In the genomic region with DNA sequence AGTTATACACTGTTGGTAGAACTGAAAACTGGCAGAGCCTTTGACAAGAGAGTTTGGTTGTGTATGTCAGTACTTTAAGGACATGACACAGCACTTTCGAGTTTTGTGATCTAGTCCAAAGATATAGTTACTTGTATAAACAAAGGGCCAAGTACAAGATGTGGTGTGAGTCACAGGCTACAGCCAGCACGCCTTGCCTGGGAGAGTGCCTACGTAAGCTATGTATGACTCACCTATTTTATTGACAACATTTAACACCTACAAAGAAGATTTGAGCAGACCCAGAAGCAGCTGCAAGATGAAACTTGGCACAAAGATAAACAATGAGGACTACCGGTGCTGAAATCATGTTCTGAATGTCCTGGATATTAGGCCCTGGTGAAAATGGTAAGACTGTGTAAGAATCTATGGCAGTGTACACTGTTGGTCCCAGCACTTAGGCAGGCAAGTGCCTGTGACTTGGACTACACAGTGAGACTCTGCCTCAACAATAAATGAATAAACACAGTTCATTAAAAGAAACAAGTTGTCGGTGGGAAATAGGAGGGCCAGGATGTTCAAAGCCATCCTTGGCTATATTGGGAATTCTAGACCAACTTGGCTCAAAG, we compare ENCODE assay signal across 8 mouse cellular contexts. TPM values are rescaled to one million over a fixed set of nuclear protein-coding genes. Genes with fewer than 3 reads are reported as not detected.
DNase-seq lines count a peak whose midpoint lies in the region.

No protein-coding gene starts in this region.

- peak; percentile 21 for DNase-seq in adrenal gland, postnatal 14 days
- DNase-seq in adrenal gland, adult 18-20 months (ENCODE audit: low spot score in 2 of 2) = no peak
- peak; percentile 15 for DNase-seq in right cerebral cortex, postnatal 25 days
- DNase-seq in right cerebral cortex, postnatal 14 days = no peak
- DNase-seq in large intestine, adult 2 months (ENCODE audit: low read depth, low spot score) = peak; percentile 85
- no peak for DNase-seq in thymus, adult 18-20 months
- no peak for DNase-seq in cerebellum, postnatal 4 days (ENCODE audit: low spot score in 2 of 2)
- no peak for DNase-seq in layer of hippocampus, adult 18-20 months (ENCODE audit: low spot score in 2 of 2)

- WGBS in large intestine, adult 2 months = 6% methylated on average over 5 of the region's 5 CpGs

RNA-seq across cellular contexts. Expression of a gene that starts 26.2 kb away (rescaled TPM):
- total RNA-seq in adrenal gland, postnatal 14 days (2021) = 36.2 and 47.1 TPM in 2 replicates
- 10 to 100 TPM; 17.1 to 37.9 TPM for total RNA-seq in adrenal gland, adult 18-20 months (2021)
- 6.7 and 8.4 TPM in 2 replicates for polyA plus RNA-seq in large intestine, adult 2 months (2012; rRNA removed)
- 10 to 100 TPM; 51.8 to 57.3 TPM for total RNA-seq in layer of hippocampus, adult 18-20 months (2021)

Comparison
In these comparisons a context has a peak if more than half of its experiments do, and no peak if none do; other contexts are left out.
1. DNase-seq: peak in adrenal gland, postnatal 14 days (single experiment), right cerebral cortex, postnatal 25 days (single experiment) and large intestine, adult 2 months (single experiment); none in adrenal gland, adult 18-20 months (0 of 2), right cerebral cortex, postnatal 14 days (single experiment), thymus, adult 18-20 months (0 of 2), cerebellum, postnatal 4 days (0 of 2) and layer of hippocampus, adult 18-20 months (0 of 2).